Mouse (Mus musculus) small intestine, adult 2 months (tissue): ENCODE results near the gene Ctdnep1.

ENCODE experiments used
- CTCF ChIP-seq: fragments of 200-500 bp; IDR thresholded peaks from 2 replicates; pipeline ENCODE4 v1.5.1; 2012; ENCODE audit warnings: low read depth, mild to moderate bottlenecking, control low read depth, inconsistent platforms, low read length, moderate library complexity, mixed read lengths; ENCODE audit not compliant: insufficient replicate concordance, insufficient read length; ENCODE audit errors: extremely low read depth
- POLR2A ChIP-seq: fragments of 200-500 bp; IDR thresholded peaks from 2 replicates; pipeline ENCODE4 v1.6.1; 2012; ENCODE audit warnings: low read depth, mild to moderate bottlenecking, control low read depth, inconsistent platforms, low read length, moderate library complexity

GRCm38 (mm10) chr11:69991711-69992110, 10.8 kb downstream of the Ctdnep1 start:
- TF ChIP-seq CTCF (no peak), POLR2A (no peak)
